Mouse (Mus musculus) urinary bladder, postnatal 4 days (tissue): Measurements from ENCODE around the gene Cxcr6.

Experiments used
- DNase-seq, 2 experiments: peaks; one replicate each; pipeline ENCODE4 v3.0.0; 2021 to 2022; ENCODE audit warnings: low spot score in 2 of 2

Gene Cxcr6

DNA sequence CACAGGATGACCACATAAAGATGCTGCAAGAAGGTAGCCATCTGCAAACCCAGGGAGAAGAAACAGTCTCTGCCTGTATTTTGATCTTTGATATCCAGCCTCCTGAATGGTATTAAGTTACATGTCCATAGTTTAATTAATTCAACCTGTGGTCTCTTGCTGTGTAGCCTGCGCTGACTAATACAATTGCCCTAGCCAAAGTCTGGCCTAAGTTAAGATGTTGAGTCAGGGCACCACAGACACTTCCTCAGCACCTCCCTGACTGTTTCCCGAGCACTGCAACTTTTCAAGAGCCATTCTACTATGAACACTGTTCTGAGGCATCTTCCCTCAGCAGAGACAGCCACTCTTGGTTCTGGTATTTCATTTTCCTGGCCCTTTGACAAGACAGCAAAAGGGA is 12.3 kb downstream of the Cxcr6 start:
- no peak for DNase-seq

GRCm38 (mm10) chr9:123826631-123827030 is 20.4 kb downstream of the Cxcr6 start:
- DNase-seq: no peak

DNA sequence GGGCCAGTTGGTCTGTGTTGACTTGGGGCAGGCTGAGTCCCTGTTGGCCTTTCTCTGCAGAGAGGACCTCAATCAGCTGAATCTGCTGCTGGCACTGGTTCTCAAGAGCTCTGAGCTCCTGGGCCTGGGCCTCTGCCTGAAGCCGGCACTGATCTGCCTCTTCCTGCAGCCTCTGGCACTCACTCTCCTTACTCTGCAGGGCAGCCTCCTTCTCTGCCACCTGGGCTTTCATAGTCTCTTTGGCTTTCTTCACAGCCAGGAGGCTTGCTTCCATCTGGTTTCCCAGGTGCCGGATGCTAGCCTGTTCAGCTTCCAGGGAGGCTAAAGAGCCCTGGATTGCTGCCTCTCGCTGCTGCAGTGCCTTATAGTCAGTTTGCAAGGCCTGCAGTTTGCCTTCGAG is 22.6 kb downstream of the Cxcr6 start:
- no peak for DNase-seq

GRCm38 (mm10) chr9:123835851-123836250 is 29.6 kb downstream of the Cxcr6 start:
- DNase-seq: no peak

- no peak for DNase-seq
These were observed 34.0 kb downstream of the Cxcr6 start for GRCm38 (mm10) chr9:123840243-123840642.

- no peak for DNase-seq
These were observed 38.2 kb downstream of the Cxcr6 start for GRCm38 (mm10) chr9:123844468-123844867.

- DNase-seq: no peak
These were observed 38.8 kb downstream of the Cxcr6 start for GRCm38 (mm10) chr9:123845120-123845519.

- no peak for DNase-seq
These were observed 40.2 kb downstream of the Cxcr6 start for GRCm38 (mm10) chr9:123846490-123846889.

- DNase-seq: no peak
These were observed 43.9 kb downstream of the Cxcr6 start for GRCm38 (mm10) chr9:123849976-123850695.

GRCm38 (mm10) chr9:123850705-123851061 is 44.4 kb downstream of the Cxcr6 start:
- DNase-seq: no peak

GRCm38 (mm10) chr9:123851062-123851712 is 44.9 kb downstream of the Cxcr6 start:
- peak; percentile 46 to 63 for DNase-seq

- DNase-seq: peak; percentile 90
These were observed 45.6 kb downstream of the Cxcr6 start, which contains the start of gene Fyco1 for GRCm38 (mm10) chr9:123851713-123852448. Gene Fyco1, minus strand, starts transcription at chr9:123851899.

DNA sequence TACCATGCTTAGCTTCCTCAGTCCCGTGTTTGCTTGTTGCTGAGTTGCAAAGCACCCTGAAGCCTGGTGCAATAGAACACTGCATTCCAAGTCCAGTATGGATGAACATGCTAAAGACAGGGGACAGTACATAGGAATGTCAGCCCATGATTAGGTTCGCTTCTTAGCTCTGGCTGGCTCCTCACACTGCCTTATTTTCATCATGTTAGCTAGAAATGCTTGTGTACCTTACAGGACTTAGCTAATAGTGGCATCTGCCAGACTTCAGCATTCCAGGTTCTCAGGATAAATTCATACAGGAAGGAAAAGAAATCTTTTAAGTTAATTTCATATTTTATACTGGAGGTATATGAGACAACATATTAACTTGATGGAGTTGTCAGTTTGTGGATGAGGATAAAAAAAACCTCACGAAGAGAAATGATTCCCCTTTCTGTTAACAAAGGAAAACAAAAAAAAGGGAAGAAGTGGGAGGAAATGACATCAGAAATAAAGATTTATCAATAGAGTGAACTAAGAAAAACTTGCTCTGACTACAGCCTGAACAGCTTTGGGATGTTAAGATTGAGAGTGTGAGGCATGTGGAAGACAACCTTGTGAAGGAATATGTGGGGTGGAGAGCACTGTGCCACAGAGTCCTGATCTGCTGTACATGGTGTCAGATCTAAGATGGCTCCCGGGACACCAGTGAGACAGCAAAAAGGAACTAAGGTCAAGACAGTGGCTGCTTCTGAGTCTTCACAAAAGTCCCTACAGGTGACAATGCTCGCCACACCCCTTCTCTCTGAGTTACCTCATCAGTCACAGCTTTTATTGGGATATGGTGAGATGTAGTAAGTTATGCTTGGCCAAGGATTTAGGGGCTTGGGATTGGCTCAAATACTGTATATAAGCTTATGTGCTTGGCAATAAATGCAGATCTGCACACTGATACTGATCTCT is 46.4 kb downstream of the Cxcr6 start:
- DNase-seq: no peak

- DNase-seq: no peak
These were observed 50.6 kb downstream of the Cxcr6 start for GRCm38 (mm10) chr9:123856836-123857235.
